Mouse (Mus musculus): ENCODE results near the gene Kirrel3. TPM values are rescaled to one million over a fixed set of nuclear protein-coding genes. Genes with fewer than 3 reads are reported as not detected.

The Kirrel3 gene
- total RNA-seq, 2 experiments from 2014 or later = 53.4 to 60.1 TPM

GRCm38 (mm10) chr9:35007697-35008341 lies 522.1 kb downstream of the Kirrel3 start:
- DNase-seq (ENCODE audit: extremely low spot score in 1 of 2, low spot score in 1 of 2) = no peak

- no peak for DNase-seq (ENCODE audit: extremely low spot score in 1 of 2, low spot score in 1 of 2)
Observed at GRCm38 (mm10) chr9:35016762-35017161, 531.1 kb downstream of the Kirrel3 start.

GRCm38 (mm10) chr9:35017563-35017962 lies 531.9 kb downstream of the Kirrel3 start:
- peak; percentile 38 to 42 for DNase-seq (ENCODE audit: extremely low spot score in 1 of 2, low spot score in 1 of 2)

- DNase-seq (ENCODE audit: extremely low spot score in 1 of 2, low spot score in 1 of 2) = no peak
Observed at GRCm38 (mm10) chr9:35018056-35018455, 532.4 kb downstream of the Kirrel3 start.

GRCm38 (mm10) chr9:35019372-35019771 lies 533.7 kb downstream of the Kirrel3 start:
- peak; percentile 35 to 66 for DNase-seq (ENCODE audit: extremely low spot score in 1 of 2, low spot score in 1 of 2)

GRCm38 (mm10) chr9:35020015-35020653 lies 534.4 kb downstream of the Kirrel3 start:
- DNase-seq (ENCODE audit: extremely low spot score in 1 of 2, low spot score in 1 of 2) = no peak

GRCm38 (mm10) chr9:35021744-35022143 lies 536.0 kb downstream of the Kirrel3 start:
- no peak for DNase-seq (ENCODE audit: extremely low spot score in 1 of 2, low spot score in 1 of 2)

- no peak for DNase-seq (ENCODE audit: extremely low spot score in 1 of 2, low spot score in 1 of 2)
Observed at GRCm38 (mm10) chr9:35024591-35025496, 539.1 kb downstream of the Kirrel3 start.

- no peak for DNase-seq (ENCODE audit: extremely low spot score in 1 of 2, low spot score in 1 of 2)
Observed at GRCm38 (mm10) chr9:35026311-35026710, 540.6 kb downstream of the Kirrel3 start.

- DNase-seq (ENCODE audit: extremely low spot score in 1 of 2, low spot score in 1 of 2) = no peak
Observed at GRCm38 (mm10) chr9:35026897-35027311, 541.2 kb downstream of the Kirrel3 start.

- DNase-seq (ENCODE audit: extremely low spot score in 1 of 2, low spot score in 1 of 2) = no peak
Observed at GRCm38 (mm10) chr9:35027382-35027997, 541.8 kb downstream of the Kirrel3 start.

- DNase-seq (ENCODE audit: extremely low spot score in 1 of 2, low spot score in 1 of 2) = peak in 1 of 2 experiments; percentile 32
Observed at GRCm38 (mm10) chr9:35030823-35031222, 545.1 kb downstream of the Kirrel3 start.

GRCm38 (mm10) chr9:35032457-35032856 lies 546.8 kb downstream of the Kirrel3 start:
- DNase-seq (ENCODE audit: extremely low spot score in 1 of 2, low spot score in 1 of 2) = no peak

- DNase-seq (ENCODE audit: extremely low spot score in 1 of 2, low spot score in 1 of 2) = no peak
Observed at GRCm38 (mm10) chr9:35035074-35035473, 549.4 kb downstream of the Kirrel3 start.

- DNase-seq (ENCODE audit: extremely low spot score in 1 of 2, low spot score in 1 of 2) = no peak
Observed at GRCm38 (mm10) chr9:35038922-35039586, 553.4 kb downstream of the Kirrel3 start.

- DNase-seq (ENCODE audit: extremely low spot score in 1 of 2, low spot score in 1 of 2) = no peak
Observed at GRCm38 (mm10) chr9:35039846-35040245, 554.2 kb downstream of the Kirrel3 start.

GRCm38 (mm10) chr9:35041493-35041892 lies 555.8 kb downstream of the Kirrel3 start:
- DNase-seq (ENCODE audit: extremely low spot score in 1 of 2, low spot score in 1 of 2) = no peak

GRCm38 (mm10) chr9:35043619-35044018 lies 557.9 kb downstream of the Kirrel3 start:
- no peak for DNase-seq (ENCODE audit: extremely low spot score in 1 of 2, low spot score in 1 of 2)

GRCm38 (mm10) chr9:35044458-35044857 lies 558.8 kb downstream of the Kirrel3 start:
- no peak for DNase-seq (ENCODE audit: extremely low spot score in 1 of 2, low spot score in 1 of 2)

GRCm38 (mm10) chr9:35045031-35045531 lies 559.4 kb downstream of the Kirrel3 start:
- no peak for DNase-seq (ENCODE audit: extremely low spot score in 1 of 2, low spot score in 1 of 2)

Data from layer of hippocampus, postnatal 25 days (tissue).